Mouse (Mus musculus) liver, adult (tissue): ENCODE measurements around the gene Rps8.

ENCODE experiments used
- GATA4 ChIP-seq: IDR thresholded peaks from 2 replicates; pipeline ENCODE4 v1.6.1; 2014; ENCODE audit warnings: mild to moderate bottlenecking, low read length; ENCODE audit not compliant: insufficient replicate concordance

Rps8 gene

DNA sequence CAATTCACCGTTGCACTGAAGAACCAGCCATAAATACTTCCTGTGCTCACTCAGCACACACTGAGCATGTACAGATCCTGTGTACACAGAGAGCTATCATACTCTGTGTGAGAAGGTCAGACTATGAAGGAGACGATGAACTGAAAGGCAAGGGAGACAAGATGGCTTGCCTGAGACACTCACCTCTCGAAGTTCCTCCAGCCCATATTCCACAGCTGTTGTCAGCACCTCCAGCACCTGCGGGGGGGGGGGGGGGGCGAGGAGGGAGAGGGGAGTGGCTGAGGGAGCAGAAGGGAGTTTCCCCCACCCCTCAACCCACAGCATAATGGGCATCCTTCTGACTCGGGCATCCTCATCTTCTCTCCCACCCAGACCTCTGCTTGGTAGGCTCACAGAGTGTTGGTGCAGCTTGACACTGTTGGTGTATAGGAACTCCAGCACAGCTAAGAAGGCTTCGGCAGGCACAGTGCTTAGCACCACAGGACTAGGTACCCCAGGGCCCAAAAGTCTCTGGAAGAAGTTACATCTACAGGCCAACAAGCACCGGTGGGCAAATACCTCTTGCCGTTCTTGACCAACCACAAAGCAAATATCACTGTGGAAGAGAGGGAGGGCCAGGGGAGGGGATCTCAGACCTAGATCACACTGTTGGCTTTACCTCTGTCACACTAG, 32.4 kb downstream of the Rps8 start:
- no peak for TF ChIP-seq GATA4

DNA sequence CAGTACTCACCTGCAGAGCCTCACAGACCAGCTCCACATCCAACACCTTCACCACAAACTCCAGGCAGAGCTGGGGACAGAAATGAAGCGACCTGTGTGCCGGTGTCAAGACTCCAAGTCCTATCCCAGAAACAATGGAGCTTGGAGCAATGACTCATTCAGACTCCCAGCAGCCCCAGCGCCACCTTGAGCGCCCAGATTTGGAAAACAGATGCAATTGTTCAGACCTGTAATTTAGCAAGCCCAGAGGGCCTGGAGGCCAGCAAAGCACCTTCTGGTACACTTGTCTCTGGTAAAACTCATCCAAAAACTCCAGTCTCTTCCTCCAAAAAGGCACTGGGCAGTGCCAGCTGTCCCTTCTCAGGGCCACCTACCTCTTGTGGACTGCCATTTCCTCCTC, 33.8 kb downstream of the Rps8 start:
- no peak for TF ChIP-seq GATA4

DNA sequence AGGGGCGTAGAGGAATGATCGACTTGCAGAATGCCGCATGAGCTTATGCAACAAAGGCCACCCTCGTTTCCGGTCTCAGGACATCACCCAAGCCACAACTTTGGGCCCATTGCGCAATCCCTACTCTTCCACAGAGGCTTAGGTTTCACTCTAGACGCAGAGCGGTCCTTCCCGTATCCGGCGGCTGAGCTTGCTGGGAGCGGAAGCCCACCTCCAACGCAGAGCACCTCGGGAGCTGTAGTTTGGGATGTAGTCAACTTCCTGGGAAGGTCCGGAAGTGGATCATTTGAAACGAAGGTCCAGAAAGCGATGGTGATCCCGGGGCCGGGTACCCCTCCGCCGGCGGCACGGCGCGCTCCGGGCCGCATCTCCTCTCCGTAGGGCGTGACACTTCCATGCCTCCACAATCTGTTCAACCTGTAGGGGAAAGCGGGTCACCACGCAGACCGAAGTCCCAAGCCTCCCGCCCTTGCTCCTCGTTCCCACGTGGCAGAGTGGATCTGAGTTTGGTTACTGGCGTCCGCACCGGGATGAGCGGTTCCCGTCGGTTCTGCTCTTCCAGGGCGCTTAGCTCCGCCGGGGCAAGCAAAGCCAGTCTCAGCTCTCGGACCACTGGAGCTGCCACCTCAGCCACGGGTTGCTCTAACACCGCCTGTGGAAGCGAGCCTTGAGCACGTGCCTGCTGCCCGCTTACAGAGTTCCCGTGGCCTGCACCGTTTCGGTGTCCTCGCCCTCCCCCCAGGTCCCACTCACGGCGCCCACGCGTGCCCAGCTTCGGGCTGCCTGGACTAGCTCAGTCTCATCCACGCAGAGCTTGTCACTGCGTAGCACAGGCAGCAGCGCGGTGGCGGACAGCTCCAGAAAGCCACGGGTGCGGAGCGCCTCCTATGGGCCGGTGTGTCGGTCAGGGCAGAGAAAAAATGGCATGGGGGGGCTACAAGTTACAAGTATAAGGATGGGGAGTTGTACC, 35.3 kb downstream of the Rps8 start:
- TF ChIP-seq GATA4 = no peak

DNA sequence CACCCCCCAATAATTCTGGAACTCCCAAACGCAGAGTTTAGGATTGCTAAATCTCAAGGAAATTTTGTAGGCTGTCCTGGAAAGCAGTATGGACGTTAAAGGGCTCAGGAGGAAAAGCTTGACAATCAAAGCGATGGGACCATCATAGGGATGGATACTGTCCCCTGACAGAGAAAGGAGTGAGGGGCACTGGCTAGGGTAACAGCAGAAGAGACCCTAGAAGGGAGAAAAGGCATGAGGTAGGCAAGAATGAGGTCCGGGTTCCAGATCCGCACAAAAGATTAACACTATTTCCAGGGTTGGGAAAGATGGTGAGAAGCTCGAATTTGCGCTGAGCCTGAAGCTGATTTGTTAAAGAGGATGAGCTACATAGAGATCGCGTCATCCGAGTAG, 36.0 kb downstream of the Rps8 start:
- TF ChIP-seq GATA4 = no peak

DNA sequence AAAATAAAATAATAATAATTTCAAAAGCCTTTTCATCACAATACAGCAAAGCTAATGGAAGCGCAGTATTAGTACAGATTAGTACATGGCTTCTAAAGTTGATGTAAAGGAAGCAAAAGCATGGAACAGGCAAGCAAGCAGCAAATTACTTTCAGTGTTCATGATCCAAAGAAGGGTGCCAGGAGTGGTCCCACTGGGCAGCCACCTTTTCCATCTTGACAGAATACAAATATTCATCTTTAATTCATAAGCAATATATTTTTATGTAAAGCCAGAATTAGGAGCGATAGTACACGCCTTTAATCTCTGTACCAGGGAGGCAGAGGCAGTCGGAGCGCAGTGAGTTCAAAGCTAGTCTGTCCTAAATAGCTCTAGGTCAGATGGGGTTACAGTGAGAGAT, 36.4 kb downstream of the Rps8 start:
- no peak for TF ChIP-seq GATA4

DNA sequence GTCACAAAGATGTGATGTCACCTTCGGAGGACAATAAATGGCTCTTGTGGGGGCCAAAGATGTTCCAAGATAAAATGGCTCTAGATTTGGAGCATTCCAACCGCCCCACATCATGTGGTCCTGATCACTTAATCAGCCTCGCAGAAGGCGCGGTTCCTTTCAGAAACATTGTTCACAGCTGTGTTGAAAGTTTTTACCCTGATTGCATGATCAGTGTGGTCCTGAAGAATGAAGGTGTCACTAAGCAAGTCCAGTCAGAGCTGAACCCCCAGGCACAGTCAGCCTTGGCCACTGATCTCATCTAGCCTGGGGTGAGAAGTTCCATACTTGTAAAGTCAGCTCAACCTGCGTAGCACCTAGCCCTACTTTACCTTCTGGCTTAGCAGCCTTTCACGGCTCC, 38.1 kb downstream of the Rps8 start:
- no peak for TF ChIP-seq GATA4

DNA sequence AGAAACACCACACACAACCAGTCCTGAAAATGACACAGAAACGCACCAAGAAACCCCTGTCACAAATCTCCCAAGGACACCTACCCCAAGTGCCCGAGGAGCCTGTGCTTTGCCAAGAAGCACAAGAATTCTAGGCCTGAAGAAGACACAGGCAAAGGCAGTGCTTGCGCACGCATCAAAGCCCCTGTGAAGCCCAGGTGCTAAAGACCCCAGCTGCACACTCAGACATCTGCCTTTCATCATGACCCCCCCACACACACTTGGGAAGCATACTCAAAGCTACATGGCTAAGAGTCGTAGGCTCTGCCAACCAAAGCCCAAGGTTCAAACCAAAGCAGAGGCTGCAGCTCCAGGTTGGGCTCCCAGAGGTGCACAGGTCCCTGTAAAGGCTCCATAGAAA, 40.5 kb downstream of the Rps8 start:
- TF ChIP-seq GATA4 = no peak

DNA sequence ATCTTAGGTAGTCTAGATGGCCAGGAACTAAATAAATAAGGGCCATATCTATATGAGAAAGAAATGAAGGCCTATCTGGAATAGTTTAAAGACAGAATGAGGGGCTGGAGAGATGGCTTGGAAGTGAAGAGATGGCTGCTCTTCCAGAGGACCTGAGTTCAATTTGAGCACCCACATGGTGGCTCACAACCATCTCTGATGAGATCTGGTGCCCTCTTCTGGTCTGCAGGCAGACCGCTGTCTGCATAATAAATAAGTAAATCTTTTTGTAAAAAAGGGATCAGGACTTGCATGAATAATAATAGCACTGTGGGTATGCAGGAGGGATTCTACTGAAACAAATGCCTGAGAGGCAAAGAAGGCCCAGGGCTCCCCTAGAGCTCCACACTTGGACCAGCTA, 42.8 kb downstream of the Rps8 start:
- TF ChIP-seq GATA4 = no peak

DNA sequence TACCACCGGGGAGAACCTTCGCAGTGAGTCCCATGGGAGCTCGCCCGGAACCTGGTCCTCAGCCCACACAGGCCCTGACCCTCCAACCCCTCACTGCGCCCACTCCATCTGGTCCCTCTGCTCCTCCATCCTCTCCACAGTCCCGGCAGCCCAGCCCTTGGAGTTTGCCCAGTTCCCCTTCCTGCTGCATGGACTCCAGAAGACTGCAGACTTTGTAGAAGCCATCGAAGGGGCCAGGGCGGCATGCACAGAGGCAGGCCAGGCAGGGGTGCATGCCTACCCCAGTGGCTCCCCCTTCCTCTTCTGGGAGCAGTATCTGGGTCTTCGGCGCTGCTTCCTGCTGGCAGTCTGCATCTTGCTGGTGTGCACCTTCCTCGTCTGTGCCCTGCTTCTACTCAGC, 45.1 kb downstream of the Rps8 start:
- TF ChIP-seq GATA4 = no peak

DNA sequence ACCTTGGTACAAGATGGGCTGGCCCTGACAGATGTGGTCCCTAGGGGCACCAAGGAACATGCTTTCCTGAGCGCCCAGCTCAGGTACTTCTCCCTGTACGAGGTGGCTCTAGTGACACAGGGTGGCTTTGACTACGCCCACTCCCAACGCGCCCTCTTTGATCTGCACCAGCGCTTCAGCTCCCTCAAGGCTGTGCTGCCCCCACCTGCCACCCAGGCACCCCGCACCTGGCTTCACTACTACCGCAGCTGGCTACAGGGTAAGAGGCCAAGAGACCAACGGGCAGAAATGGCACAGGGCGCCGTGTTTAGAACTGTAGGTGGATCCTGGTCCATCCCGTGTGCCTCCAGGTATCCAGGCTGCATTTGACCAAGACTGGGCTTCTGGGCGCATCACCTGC, 45.8 kb downstream of the Rps8 start:
- no peak for TF ChIP-seq GATA4

DNA sequence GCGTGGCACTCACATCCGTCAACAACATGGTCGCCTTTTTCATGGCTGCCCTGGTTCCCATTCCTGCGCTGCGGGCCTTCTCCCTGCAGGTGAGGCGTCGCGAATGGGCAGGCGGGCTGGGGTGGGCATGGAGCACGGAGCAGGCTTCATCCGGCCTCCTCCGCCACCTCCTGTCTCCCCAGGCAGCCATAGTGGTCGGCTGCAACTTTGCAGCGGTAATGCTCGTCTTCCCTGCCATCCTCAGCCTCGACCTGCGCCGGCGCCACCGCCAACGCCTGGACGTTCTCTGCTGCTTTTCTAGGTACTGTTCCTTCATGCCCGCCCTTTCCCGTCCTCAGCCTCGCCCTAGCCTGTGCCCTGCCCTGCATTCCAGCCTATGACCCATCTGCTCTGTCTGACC, 46.7 kb downstream of the Rps8 start:
- no peak for TF ChIP-seq GATA4

DNA sequence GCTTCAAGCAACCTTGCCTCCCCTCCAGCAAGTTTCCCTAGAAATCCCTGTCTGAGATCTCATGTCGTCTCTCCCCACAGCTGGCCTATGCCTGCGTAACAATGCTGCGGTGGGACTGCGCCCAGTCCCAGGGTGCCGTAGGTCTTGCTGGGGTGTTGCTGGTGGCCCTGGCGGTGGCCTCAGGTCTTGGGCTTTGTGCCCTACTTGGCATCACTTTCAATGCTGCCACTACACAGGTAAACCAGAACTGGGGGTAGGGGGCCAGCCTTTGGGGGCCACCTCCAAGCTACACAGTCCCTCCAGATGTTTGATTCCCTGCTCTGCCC, 47.6 kb downstream of the Rps8 start:
- no peak for TF ChIP-seq GATA4

DNA sequence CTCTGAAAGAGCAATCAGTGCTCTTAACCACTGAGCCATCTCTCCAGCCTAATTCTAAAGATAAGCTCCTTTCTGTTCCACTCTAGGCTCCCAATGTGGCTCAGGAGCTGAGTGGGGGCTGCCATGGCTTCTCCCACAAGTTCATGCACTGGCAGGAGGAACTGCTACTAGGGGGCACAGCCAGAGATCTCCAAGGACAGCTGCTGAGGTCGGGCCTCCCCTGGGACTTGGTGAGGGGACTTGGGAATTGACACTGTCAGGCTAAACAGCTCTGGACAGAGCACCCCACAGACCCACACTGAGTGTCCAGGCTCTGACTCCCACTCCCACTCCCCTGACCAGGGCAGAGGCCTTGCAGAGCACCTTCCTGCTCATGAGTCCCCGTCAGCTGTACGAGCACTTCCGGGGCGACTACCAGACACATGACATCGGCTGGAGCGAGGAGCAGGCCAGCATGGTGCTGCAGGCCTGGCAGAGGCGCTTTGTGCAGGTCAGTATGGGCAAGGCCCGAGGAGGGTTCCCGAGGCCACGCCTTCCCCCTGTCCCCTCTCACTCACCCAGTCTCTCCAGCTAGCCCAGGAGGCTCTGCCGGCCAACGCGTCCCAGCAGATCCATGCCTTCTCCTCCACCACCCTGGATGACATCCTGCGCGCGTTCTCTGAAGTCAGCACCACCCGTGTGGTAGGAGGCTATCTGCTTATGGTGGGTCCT, 48.1 kb downstream of the Rps8 start:
- no peak for TF ChIP-seq GATA4

DNA sequence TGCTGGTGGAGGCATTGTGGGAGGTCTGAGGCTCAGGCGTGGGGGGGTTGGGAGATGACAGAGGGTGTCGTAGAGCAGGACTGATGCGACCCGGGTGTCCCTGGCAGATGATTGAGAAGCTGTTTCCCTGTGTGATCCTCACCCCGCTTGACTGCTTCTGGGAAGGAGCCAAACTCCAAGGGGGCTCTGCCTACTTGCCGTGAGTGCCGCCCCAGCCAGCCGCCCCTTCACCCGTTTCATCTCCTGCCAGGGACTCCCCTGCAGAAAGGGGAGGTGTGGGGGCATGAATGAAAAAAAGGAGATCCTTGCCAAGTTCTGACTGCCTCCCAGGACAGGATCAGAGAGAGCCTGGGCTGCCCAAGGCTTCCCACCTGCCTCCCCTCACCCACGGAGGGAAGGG, 50.9 kb downstream of the Rps8 start:
- no peak for TF ChIP-seq GATA4

DNA sequence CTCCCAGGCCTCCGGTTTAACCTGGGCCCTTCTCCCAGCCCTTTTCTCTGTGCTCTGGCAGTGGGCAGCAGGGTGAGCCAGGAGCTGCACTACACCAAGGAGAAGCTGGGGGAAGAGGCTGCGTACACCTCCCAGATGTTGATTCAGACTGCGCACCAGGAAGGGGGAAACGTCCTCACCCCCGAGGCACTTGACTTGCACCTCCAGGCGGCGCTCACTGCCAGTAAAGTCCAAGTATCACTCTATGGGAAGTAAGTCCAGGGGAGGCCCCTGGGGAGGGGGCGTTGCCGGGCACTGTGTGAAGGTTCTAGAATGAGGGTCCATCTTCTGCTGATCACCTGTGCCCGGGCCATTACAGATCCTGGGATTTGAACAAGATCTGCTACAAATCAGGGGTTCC, 51.4 kb downstream of the Rps8 start:
- no peak for TF ChIP-seq GATA4
